Mouse (Mus musculus): ENCODE measurements at regions not wholly inside any gene's neighbourhood (a gene's known extent, or its start where the extent isn't known, plus 50 kb on each side); places are given as distances from the start of the nearest gene placed in this dataset.

GRCm38 (mm10) chr3:115655020-115655419 is 59.9 kb downstream of the S1pr1 start:
- Histone ChIP-seq H3K4me3 (no peak overlapping the region), H3K27me3 (ENCODE audit: poor library complexity, severe bottlenecking) (peaks cover 7% of the 10 kb centered on the region; the same call in 1 of the 2 replicates), H3K36me3 (replicated peaks) (no peaks in the 10 kb centered on the region), H3K4me1 (no peaks in the 10 kb centered on the region), H3K27ac (no peak overlapping the region), H3K9me3 (no peaks in the 10 kb centered on the region)
- no peak for DNase-seq (ENCODE audit: extremely low spot score, low spot score)

GRCm38 (mm10) chr3:115652236-115652635 is 62.6 kb downstream of the S1pr1 start:
- Histone ChIP-seq H3K27ac (no peak overlapping the region), H3K4me3 (no peak overlapping the region), H3K36me3 (replicated peaks) (no peaks in the 10 kb centered on the region), H3K27me3 (ENCODE audit: poor library complexity, severe bottlenecking) (no peaks in the 10 kb centered on the region), H3K4me1 (no peaks in the 10 kb centered on the region), H3K9me3 (no peaks in the 10 kb centered on the region)
- WGBS = 87% methylated on average over 5 of the region's 5 CpGs
- DNase-seq (ENCODE audit: extremely low spot score, low spot score) = no peak

DNA sequence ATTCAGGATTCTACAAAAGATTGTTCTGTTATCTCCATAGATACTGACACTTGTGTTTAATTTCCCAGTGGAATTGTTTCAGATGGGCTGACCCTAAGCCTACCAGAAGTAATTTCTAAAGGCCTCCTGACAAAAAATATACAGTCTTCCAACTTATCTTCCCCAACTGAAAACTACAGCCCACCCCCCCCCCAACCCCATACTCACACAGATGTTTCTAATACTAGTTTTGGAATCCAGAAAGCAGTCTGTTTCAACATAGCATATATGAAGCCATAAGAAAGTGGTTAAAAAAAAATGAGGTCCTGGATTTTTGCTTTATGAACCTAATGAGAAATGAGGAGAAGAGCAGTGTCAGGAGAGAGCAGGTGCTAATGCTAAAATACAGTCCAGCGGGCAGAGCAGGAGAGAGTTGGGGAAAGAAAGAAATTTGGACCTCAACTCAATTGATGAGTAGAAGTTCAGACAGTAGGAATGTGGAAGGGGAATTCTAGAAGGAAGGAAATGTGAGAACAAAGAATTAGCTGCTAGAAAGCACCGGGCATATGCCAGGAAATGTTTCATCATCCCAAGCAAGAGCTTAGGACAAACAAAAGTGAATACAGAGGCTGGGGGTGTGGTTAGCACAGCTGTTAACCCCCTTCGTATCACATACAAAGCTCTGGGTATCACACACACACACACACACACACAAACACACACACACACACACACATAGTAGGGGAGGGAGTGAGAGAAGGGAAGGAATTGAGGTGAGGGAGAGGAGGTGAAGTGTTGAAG is 65.3 kb downstream of the S1pr1 start:
- Histone ChIP-seq H3K4me1 (0 out of 2 replicates have a peak, but pooled peaks cover 4% of the 10 kb centered on the region), H3K27ac (no peak overlapping the region), H3K4me3 (no peak overlapping the region), H3K27me3 (ENCODE audit: poor library complexity, severe bottlenecking) (no peaks in the 10 kb centered on the region), H3K36me3 (replicated peaks) (no peaks in the 10 kb centered on the region), H3K9me3 (no peaks in the 10 kb centered on the region)
- 77% methylated on average over 3 of the region's 3 CpGs for WGBS
- no peak for DNase-seq (ENCODE audit: extremely low spot score, low spot score)

DNA sequence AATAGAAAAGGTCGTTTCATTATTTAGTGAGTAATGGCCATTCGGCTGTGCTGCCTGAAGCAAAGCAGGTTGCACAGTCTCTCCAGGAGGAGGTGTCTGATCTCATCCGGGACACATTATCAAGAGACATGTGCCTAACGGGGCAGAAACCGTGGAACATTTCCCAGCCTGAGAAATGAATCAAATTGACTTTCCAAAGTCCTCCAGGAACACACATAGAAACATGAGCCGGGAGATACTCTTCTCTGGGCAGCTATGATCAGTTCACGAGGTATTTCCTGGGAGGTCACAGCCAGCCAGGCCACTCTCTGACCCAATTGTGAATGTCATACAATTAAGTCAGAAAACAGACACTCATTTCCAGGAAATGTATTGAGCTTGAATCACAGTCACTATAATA is 67.9 kb downstream of the S1pr1 start:
- Histone ChIP-seq H3K27me3 (ENCODE audit: poor library complexity, severe bottlenecking) (no peaks in the 10 kb centered on the region), H3K4me1 (peaks cover 11% of the 10 kb centered on the region), H3K4me3 (no peak overlapping the region), H3K9me3 (no peaks in the 10 kb centered on the region), H3K27ac (no peak overlapping the region), H3K36me3 (replicated peaks) (no peaks in the 10 kb centered on the region)
- no peak for DNase-seq (ENCODE audit: extremely low spot score, low spot score)
- WGBS = 76% methylated on average over 7 of the region's 7 CpGs

DNA sequence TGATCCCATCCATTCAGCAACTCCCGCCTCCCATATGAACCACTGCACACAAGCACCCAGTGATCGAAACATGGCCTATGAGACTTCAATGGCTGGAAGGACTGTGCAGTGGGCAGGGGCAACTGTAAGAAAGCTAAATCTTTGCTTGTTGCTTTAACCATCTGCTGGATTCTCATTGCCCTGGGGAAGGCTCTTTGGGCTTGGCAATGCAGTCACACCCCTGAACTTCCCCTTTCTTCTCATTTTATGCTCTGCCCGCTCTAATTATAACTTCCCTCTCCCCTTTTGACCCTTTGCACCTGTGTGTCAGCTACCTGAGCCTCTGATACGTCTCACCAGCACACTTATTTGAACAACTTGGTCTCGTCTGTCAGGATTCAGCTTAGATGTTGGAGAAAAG is 70.6 kb downstream of the S1pr1 start:
- Histone ChIP-seq H3K27ac (no peak overlapping the region), H3K4me3 (no peak overlapping the region), H3K4me1 (peaks cover 18% of the 10 kb centered on the region), H3K27me3 (ENCODE audit: poor library complexity, severe bottlenecking) (no peaks in the 10 kb centered on the region), H3K36me3 (replicated peaks) (no peaks in the 10 kb centered on the region), H3K9me3 (no peaks in the 10 kb centered on the region)
- 73% methylated on average over 5 of the region's 5 CpGs for WGBS
- no peak for DNase-seq (ENCODE audit: extremely low spot score, low spot score)

- 8% methylated on average over 11 of the region's 11 CpGs for WGBS
Observed at GRCm38 (mm10) chr3:115642846-115643260, 72.0 kb downstream of the S1pr1 start.

DNA sequence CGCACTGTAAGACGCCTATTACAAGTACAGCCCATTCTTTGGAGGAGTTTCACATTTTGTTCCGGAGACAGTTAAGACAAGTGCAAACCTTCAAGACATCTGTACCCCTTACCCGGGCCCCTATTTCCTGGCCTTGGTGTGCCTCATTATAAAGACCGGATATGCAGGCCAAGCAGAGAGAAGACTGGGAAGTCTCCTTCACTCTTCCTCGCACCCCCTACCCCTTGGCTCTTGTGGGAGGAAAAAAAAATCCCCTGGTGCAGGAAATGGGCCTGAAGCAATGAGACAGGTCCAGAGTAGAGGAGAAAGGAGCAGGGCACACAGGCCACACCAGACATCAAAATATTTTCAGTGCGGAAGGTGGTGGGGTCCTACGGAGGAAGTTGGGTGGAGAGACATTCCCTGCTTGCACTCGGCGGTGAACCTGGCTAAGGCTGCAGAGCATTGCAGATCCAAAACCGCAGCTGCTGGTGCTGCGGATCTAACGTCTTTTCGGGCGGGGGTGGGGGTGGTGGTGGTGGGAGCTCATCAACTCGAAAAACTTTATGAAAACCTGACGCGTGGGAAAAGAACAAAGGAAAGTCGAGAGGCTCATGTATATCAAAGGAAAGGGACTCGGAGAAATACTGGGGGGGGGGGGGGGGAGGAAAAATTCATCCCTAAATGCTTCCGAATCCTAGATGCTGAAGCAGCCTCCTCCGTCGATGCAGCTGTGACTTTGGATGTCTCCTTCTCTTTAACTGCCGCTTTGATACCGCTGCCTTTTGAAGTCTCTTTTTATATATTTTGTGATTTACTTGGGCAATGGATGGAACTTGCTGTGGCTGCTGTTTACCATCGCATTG is 72.6 kb downstream of the S1pr1 start:
- Histone ChIP-seq H3K9me3 (no peaks in the 10 kb centered on the region), H3K27ac (peak overlapping the region; percentile 88), H3K27me3 (ENCODE audit: poor library complexity, severe bottlenecking) (no peaks in the 10 kb centered on the region), H3K4me1 (peaks cover 18% of the 10 kb centered on the region), H3K4me3 (peak overlapping the region; percentile 61), H3K36me3 (replicated peaks) (no peaks in the 10 kb centered on the region)
- peak; percentile 51 for DNase-seq (ENCODE audit: extremely low spot score, low spot score)
- WGBS = 10% methylated on average over 26 of the region's 26 CpGs

More at GRCm38 (mm10) chr3:115642846-115643260, 72.0 kb downstream of the S1pr1 start:
- Histone ChIP-seq H3K9me3 (no peaks in the 10 kb centered on the region), H3K27me3 (ENCODE audit: poor library complexity, severe bottlenecking) (no peaks in the 10 kb centered on the region), H3K4me3 (peak overlapping the region; percentile 61), H3K36me3 (replicated peaks) (no peaks in the 10 kb centered on the region), H3K4me1 (peaks cover 18% of the 10 kb centered on the region), H3K27ac (peak overlapping the region; percentile 88)
- peak; percentile 80 for DNase-seq (ENCODE audit: extremely low spot score, low spot score)

DNA sequence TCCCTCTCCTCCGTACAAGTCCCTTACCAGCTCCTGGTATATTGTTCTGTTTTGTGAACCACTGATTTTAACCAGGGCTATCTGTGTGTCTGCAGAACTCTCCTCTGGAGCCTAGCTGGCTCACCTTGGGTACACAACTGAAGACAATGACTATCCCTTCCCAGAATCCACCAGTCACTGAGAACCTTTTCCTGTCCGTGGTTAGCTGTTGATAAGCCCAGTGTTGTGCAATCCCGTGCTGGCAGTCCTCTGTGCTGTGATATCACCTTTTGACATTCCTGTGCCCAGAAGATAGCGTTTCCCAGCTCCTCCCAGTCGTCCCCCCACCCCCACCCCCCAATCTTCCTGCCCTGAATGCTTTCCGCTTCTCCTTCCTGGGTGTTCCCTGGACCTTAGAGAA is 73.5 kb downstream of the S1pr1 start:
- no peak for DNase-seq (ENCODE audit: extremely low spot score, low spot score)
- peak overlapping the region; percentile 54; the same call in 1 of the 2 replicates for H3K27ac ChIP-seq
- H3K27me3 ChIP-seq (ENCODE audit: poor library complexity, severe bottlenecking) = no peaks in the 10 kb centered on the region
- H3K4me3 ChIP-seq = no peak overlapping the region
- H3K9me3 ChIP-seq = no peaks in the 10 kb centered on the region
- WGBS = 57% methylated on average over 6 of the region's 6 CpGs
- no peaks in the 10 kb centered on the region for H3K36me3 ChIP-seq (replicated peaks)
- peaks cover 14% of the 10 kb centered on the region for H3K4me1 ChIP-seq

DNA sequence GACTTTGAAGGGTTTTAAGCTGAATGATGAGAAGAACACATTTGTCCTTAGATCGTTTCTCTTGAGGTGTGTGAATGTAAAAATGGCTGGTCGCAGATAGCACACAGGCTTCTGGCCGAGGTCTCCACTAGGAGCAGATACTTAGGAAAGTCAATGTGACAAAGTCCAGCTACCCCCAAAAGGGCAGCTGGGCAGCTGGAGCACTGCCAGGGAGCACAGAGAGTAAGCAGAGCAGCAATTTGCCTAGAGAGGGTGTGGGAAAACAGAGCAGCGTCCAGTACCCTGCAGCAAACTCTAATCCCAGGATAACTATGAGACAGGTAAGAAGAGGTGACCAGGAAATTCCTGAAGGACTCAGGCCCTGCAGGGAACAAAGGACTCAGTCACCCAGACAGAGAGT is 79.4 kb downstream of the S1pr1 start:
- H3K9me3 ChIP-seq = no peaks in the 10 kb centered on the region
- no peaks in the 10 kb centered on the region for H3K36me3 ChIP-seq (replicated peaks)
- peaks cover 13% of the 10 kb centered on the region for H3K4me1 ChIP-seq
- no peak overlapping the region for H3K4me3 ChIP-seq
- DNase-seq (ENCODE audit: extremely low spot score, low spot score) = no peak
- H3K27ac ChIP-seq = no peak overlapping the region
- H3K27me3 ChIP-seq (ENCODE audit: poor library complexity, severe bottlenecking) = peaks cover 8% of the 10 kb centered on the region; the same call in 1 of the 2 replicates
- 91% methylated on average over 4 of the region's 4 CpGs for WGBS

- 93% methylated on average over 5 of the region's 5 CpGs for WGBS
- no peaks in the 10 kb centered on the region for H3K36me3 ChIP-seq (replicated peaks)
Observed at GRCm38 (mm10) chr3:115635081-115635480, 79.8 kb downstream of the S1pr1 start.

GRCm38 (mm10) chr3:115632417-115632743 is 82.5 kb downstream of the S1pr1 start:
- peaks cover 13% of the 10 kb centered on the region for H3K4me1 ChIP-seq
- 80% methylated on average over 4 of the region's 4 CpGs for WGBS

More at GRCm38 (mm10) chr3:115635081-115635480, 79.8 kb downstream of the S1pr1 start:
- H3K9me3 ChIP-seq = no peaks in the 10 kb centered on the region
- H3K27ac ChIP-seq = no peak overlapping the region
- H3K4me3 ChIP-seq = no peak overlapping the region
- no peak for DNase-seq (ENCODE audit: extremely low spot score, low spot score)
- H3K27me3 ChIP-seq (ENCODE audit: poor library complexity, severe bottlenecking) = peaks cover 11% of the 10 kb centered on the region; the same call in 1 of the 2 replicates
- H3K4me1 ChIP-seq = peaks cover 13% of the 10 kb centered on the region

GRCm38 (mm10) chr3:115631573-115632416 is 83.1 kb downstream of the S1pr1 start:
- Histone ChIP-seq H3K9me3 (no peaks in the 10 kb centered on the region), H3K4me1 (peaks cover 13% of the 10 kb centered on the region), H3K27ac (peak overlapping the region; percentile 54), H3K27me3 (ENCODE audit: poor library complexity, severe bottlenecking) (peaks cover 22% of the 10 kb centered on the region; the same call in 1 of the 2 replicates), H3K4me3 (no peak overlapping the region), H3K36me3 (replicated peaks) (no peaks in the 10 kb centered on the region)
- WGBS = 72% methylated on average over 17 of the region's 17 CpGs
- no peak for DNase-seq (ENCODE audit: extremely low spot score, low spot score)

More at GRCm38 (mm10) chr3:115632417-115632743, 82.5 kb downstream of the S1pr1 start:
- no peak for DNase-seq (ENCODE audit: extremely low spot score, low spot score)
- Histone ChIP-seq H3K9me3 (no peaks in the 10 kb centered on the region), H3K4me3 (no peak overlapping the region), H3K36me3 (replicated peaks) (no peaks in the 10 kb centered on the region), H3K27ac (peak overlapping the region; percentile 54), H3K27me3 (ENCODE audit: poor library complexity, severe bottlenecking) (peaks cover 18% of the 10 kb centered on the region; the same call in 1 of the 2 replicates)

Measured in forebrain, embryonic 10.5 days (tissue).